Mouse (Mus musculus): ENCODE measurements around the gene Nfatc3.

DNA sequence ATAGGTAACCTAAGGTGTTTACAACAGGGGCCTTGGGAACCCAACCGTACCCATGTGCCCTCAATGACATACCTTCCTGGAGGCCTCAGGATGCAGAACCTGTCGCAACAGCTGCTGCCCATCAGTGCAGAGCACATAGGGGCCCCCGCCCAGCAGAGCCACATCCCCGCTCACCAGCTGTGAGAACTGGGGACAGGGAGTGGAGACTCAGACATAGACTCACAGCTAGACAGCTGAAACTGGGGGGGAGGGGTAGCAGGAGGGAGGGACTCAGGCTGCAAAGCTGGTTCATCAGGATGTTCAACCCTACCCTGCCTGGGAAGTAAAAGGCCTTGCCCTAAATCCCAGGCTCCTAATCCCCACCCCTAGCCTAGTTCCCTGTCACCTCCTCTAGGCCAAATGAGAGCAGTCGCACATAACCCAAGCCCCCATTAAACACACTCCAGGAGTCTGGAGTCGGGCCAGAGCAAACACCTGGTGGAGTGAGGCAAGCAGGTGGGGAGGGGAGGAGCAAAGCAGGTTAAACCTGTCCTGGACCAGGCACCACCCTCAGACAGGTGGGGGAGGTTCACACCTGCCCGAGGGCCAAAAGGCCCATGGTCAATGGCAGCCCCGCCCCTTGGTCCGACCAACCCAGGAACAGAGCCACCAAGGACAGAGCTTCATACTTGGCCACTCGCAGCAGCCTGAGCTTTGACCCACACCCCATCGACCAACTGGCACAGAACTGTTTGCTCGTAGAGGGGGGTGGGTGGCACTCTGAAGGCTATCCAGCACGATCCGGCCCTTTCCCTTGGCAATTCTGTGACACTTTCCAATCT is 76.3 kb downstream of the Nfatc3 start:
- TF ChIP-seq POLR2A (IDR thresholded peaks at IDR 0.05; ENCODE audit: low read depth, low read length) (no peak), CTCF (IDR thresholded peaks at IDR 0.05; ENCODE audit: borderline replicate concordance, insufficient read depth, low read length) (no peak)

All from embryonic fibroblast, embryonic 13.5 days (primary cell).